Mouse (Mus musculus) urinary bladder, postnatal 14 days (tissue): ENCODE measurements at regions not wholly inside any gene's neighbourhood (a gene's known extent, or its start where the extent isn't known, plus 50 kb on each side); places are given as distances from the start of the nearest gene placed in this dataset.

Source experiments
- DNase-seq: peaks from one replicate; pipeline ENCODE4 v3.0.0; 2021; ENCODE audit warnings: low spot score

GRCm38 (mm10) chr9:83273361-83273975 lies 127.0 kb upstream of the Hmgn3 start:
- DNase-seq, result no peak

- DNase-seq, result no peak
These were observed 119.3 kb upstream of the Hmgn3 start for GRCm38 (mm10) chr9:83265736-83266135.

GRCm38 (mm10) chr9:83259511-83259910 lies 113.0 kb upstream of the Hmgn3 start:
- DNase-seq, result no peak

- DNase-seq, result no peak
These were observed 112.5 kb upstream of the Hmgn3 start for GRCm38 (mm10) chr9:83258986-83259385.

DNA sequence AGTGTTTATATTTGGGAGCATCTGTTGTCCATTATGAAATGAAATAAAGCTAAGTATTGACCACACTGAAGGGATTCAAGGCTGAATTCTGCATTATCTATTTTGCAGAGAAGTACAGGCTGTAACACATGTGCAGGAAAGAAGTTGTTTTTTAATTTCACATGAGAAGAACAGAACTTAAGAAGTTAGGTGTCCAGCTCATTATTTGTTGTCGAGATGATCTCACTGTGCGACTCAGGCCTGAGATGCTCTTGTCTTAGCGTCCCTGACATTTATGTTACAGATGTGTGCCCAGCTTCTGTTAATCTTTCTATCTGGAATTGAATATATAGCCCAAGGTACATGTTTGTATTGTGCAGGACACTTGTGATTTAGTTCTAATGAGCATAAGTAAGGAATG lies 112.0 kb upstream of the Hmgn3 start:
- DNase-seq, result no peak

- no peak for DNase-seq
These were observed 107.9 kb upstream of the Hmgn3 start for GRCm38 (mm10) chr9:83254356-83254755.

DNA sequence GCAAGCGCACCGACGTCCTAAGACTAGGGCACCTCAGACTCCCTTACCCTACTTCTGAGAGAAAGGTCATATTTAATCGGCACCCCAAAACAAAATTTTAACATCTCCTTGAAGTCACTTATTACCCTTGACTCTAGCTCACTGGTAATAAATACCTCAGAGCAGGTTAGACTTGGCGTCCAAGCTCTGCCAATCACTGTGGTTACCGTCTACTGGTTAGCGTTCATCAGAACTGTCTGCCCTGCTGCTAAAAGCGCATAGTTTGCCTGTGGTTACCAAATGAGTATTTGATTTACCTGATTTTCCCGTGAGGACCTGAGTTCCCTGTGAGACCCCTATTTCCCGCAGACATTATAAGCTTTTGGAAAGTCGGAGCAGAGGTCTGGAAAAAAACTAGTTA lies 107.3 kb upstream of the Hmgn3 start:
- DNase-seq, result no peak

GRCm38 (mm10) chr9:83251793-83252192 lies 105.3 kb upstream of the Hmgn3 start:
- DNase-seq, result no peak

DNA sequence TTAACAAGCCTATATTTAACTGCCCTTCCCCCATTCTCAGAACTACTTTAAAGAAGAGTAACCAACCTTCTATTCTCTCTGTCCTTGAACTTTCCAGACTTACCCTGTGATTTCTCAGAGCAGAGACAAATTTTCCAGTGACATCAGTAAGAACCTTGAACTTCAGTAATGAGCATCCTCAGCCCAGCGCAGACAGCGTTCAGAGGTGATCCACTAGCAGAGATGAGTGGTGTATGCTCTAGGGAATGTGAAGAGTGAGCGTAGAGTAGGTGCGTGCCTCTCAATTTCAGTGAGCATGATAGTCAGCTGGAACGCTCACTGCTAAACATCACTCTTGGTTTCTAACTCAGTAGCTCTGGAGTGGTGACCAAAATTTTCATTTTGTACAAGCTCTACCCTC lies 103.4 kb upstream of the Hmgn3 start:
- DNase-seq, result no peak

DNA sequence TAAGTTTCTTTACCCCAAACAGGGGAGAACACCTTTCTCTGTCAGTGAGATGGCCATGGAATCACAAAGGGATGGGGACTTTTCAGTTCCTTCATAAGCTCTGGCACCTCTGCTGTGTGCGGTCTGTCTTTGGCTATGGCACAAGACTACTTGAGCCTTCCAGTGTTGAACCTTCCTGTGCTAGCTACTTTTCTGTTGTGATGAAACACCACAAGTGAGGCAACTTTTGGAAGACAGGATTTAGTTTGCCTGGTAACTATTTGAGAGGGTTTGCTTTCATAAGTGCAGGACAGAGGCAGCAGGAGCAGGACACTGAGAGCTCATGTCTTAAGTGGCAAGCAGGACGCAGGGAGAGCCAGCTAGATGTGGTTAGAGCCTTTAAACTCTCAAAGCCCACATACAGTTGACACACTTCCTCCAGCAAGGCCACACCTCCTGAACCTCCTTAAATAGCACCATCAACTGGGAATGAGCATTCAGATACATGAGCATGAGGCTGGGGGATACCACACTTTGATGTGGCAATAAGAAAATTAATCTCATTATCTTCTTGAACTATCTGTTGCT lies 101.8 kb upstream of the Hmgn3 start:
- DNase-seq, result no peak

- DNase-seq, result peak; percentile 17
These were observed 100.7 kb upstream of the Hmgn3 start for GRCm38 (mm10) chr9:83247066-83247668.

DNA sequence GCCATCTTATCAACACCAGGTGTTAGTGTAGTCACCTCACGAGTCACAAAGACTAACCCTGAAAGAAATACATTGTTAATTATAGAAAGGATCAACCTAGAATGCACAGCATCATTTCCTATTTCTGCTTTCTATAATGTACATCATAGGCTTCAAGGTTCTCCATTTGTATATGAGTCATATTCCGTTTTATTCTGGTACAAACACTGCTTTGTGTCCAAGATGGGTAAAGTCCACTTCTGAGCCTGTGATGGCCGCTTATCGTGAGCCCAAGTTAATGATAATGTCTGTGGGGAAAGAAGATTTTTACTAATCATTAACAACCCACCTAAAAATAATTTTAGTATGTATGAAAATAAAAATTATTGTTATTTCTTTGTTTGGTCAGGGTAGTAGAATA lies 94.6 kb upstream of the Hmgn3 start:
- no peak for DNase-seq

DNA sequence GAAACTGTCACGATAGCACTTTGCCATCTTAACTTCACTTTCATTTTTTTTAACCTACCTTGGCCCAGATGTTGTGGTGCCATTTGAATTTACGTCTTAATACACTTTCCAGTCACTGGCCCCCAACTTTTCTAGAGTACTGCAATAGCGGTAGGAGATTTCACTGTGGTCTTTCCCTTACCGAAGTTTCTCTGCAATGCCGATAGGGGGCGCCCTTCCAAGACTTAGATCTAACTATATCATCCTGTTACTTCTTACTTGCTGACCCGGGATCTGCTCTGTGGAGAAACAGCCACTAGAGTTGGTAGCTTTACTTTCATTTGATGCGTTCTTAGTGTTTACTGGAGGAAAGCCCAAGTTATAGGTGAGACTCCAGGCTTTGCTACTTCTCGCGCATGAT lies 92.6 kb upstream of the Hmgn3 start:
- no peak for DNase-seq

- no peak for DNase-seq
These were observed 75.4 kb upstream of the Hmgn3 start for GRCm38 (mm10) chr9:83221866-83222265.

- no peak for DNase-seq
These were observed 56.1 kb upstream of the Hmgn3 start for GRCm38 (mm10) chr9:83202583-83202982.

GRCm38 (mm10) chr9:83199771-83200170 lies 53.3 kb upstream of the Hmgn3 start:
- DNase-seq, result no peak

DNA sequence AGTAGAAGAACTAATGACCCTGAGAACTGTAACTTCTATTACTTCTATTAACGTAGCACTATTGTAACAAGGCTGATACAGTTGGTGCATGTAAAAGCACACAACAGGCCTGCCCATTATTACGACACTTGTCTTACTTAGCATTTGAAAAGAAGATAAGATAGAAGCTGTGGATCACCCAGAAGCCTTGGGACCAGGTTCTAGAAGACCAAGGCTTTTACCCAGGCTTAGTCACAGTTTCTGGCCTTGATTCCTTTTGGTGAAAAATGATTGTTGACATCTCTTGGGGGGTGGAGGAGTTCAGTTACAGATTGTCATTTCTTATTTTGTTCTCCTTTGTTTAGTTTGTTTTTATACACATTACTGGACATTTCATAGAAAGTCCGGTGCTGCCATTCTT lies 52.7 kb upstream of the Hmgn3 start:
- no peak for DNase-seq

- peak; percentile 5 for DNase-seq
These were observed 50.5 kb upstream of the Hmgn3 start for GRCm38 (mm10) chr9:83197013-83197412.
